Mouse (Mus musculus): ENCODE results near the gene B4galt5. TPM values are rescaled to one million over a fixed set of nuclear protein-coding genes. Genes with fewer than 3 reads are reported as not detected.

Gene B4galt5
- total and polyA plus RNA-seq, 2 experiments from 2014 or later, result 6.5 to 24.2 TPM

- Histone ChIP-seq H3K27ac (ENCODE audit: low read depth) (peak overlapping the region; percentile 71), H3K27me3 (ENCODE audit: control insufficient read depth, insufficient read depth, low read length) (no peaks in the 10 kb centered on the region), H3K4me3 (ENCODE audit: low read depth, low read length) (no peak overlapping the region), H3K9ac (replicated peaks; ENCODE audit: low read depth, low read length) (no peak overlapping the region), H3K4me2 (ENCODE audit: low read depth, low read length) (no peak overlapping the region), H3K4me1 (ENCODE audit: control insufficient read depth, insufficient read depth) (peaks cover 18% of the 10 kb centered on the region), H3K36me3 (replicated peaks; ENCODE audit: control insufficient read depth, insufficient read depth, low read length) (no peaks in the 10 kb centered on the region), H3K9me3 (replicated peaks; ENCODE audit: control insufficient read depth, low read length) (no peaks in the 10 kb centered on the region)
- DNase-seq (ENCODE audit: low spot score), result peak; percentile 89
- WGBS, result 11% methylated on average over 13 of the region's 13 CpGs
- TF ChIP-seq CTCF (IDR thresholded peaks at IDR 0.05; ENCODE audit: low read depth) (no peak), EP300 (IDR thresholded peaks at IDR 0.05; ENCODE audit: low read depth) (peak; percentile 69; the same call in 1 of the 2 replicates)
- peak; percentile 85 for ATAC-seq (ENCODE audit: insufficient read depth, low read depth)
Measured at GRCm38 (mm10) chr2:167383666-167384083, 34.7 kb upstream of the B4galt5 start.

GRCm38 (mm10) chr2:167382389-167382788 is 33.4 kb upstream of the B4galt5 start:
- Histone ChIP-seq H3K9me3 (replicated peaks; ENCODE audit: control insufficient read depth, low read length) (no peaks in the 10 kb centered on the region), H3K9ac (replicated peaks; ENCODE audit: low read depth, low read length) (no peak overlapping the region), H3K4me2 (ENCODE audit: low read depth, low read length) (no peak overlapping the region), H3K36me3 (replicated peaks; ENCODE audit: control insufficient read depth, insufficient read depth, low read length) (no peaks in the 10 kb centered on the region), H3K27ac (ENCODE audit: low read depth) (no peak overlapping the region), H3K27me3 (ENCODE audit: control insufficient read depth, insufficient read depth, low read length) (no peaks in the 10 kb centered on the region), H3K4me1 (ENCODE audit: control insufficient read depth, insufficient read depth) (peaks cover 18% of the 10 kb centered on the region), H3K4me3 (ENCODE audit: low read depth, low read length) (no peak overlapping the region)
- DNase-seq (ENCODE audit: low spot score) (no peak), ATAC-seq (ENCODE audit: insufficient read depth, low read depth) (no peak)
- WGBS, result 93% methylated on average over 7 of the region's 7 CpGs
- TF ChIP-seq CTCF (IDR thresholded peaks at IDR 0.05; ENCODE audit: low read depth) (no peak), EP300 (IDR thresholded peaks at IDR 0.05; ENCODE audit: low read depth) (no peak)

DNA sequence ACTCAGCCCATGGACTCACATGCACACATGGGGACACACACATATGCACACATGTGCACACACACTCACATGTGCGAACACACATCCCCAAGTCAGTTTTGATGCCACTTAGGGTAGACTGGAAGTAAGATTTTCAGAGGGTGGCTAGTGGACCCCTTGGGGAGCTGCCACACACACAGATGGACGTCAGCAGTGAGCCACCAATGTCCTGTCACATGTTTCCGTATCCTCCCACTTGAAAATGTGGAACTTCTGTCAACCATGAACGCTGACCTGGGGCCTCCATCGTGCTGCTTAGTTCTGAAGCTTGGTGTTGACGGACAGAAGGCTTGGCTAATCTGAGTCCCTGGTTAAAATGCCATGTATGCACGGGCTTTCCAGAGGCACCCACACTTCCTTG is 32.6 kb upstream of the B4galt5 start:
- peaks cover 19% of the 10 kb centered on the region for H3K4me1 ChIP-seq (ENCODE audit: control insufficient read depth, insufficient read depth)
- no peak overlapping the region for H3K27ac ChIP-seq (ENCODE audit: low read depth)
- no peak overlapping the region for H3K4me3 ChIP-seq (ENCODE audit: low read depth, low read length)
- ATAC-seq (ENCODE audit: insufficient read depth, low read depth), result no peak
- H3K9ac ChIP-seq (replicated peaks; ENCODE audit: low read depth, low read length), result no peak overlapping the region
- H3K27me3 ChIP-seq (ENCODE audit: control insufficient read depth, insufficient read depth, low read length), result no peaks in the 10 kb centered on the region
- no peaks in the 10 kb centered on the region for H3K36me3 ChIP-seq (replicated peaks; ENCODE audit: control insufficient read depth, insufficient read depth, low read length)
- H3K4me2 ChIP-seq (ENCODE audit: low read depth, low read length), result no peak overlapping the region
- TF ChIP-seq CTCF (IDR thresholded peaks at IDR 0.05; ENCODE audit: low read depth) (no peak), EP300 (IDR thresholded peaks at IDR 0.05; ENCODE audit: low read depth) (no peak)
- H3K9me3 ChIP-seq (replicated peaks; ENCODE audit: control insufficient read depth, low read length), result no peaks in the 10 kb centered on the region
- WGBS, result 57% methylated on average over 7 of the region's 7 CpGs
- DNase-seq (ENCODE audit: low spot score), result no peak

DNA sequence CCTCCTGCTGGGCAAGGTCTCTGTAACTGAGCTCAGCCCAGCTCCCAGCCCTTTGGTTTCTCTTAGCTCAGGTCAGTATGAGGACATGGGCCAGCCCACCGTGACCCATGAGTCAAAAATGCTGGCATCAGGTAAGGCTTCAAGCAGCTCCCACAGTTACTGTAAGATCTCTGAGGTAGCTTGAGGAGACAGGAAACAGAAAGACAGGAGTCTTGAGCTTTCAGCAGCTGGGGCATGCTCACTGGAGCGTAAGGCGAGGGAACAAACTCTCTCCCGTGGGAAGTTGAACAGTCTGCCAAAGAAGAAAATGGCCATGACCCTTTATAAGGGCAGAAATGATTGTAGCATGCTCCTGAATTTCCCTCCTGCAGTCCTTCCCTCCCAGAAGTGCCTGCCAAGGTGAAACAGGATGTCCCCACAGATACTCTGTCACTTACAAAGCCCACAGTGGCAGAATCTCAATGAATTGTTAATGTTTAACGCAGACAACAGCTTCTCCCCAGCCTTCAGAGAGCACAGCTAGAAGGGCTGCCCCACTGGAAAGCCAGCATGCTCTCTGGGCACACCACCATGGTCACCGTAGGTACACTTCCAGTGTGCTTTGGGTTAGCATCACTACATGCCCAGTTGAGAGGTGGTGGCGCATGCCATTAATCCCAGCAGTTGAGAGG is 31.8 kb upstream of the B4galt5 start:
- no peak for ATAC-seq (ENCODE audit: insufficient read depth, low read depth)
- H3K4me3 ChIP-seq (ENCODE audit: low read depth, low read length), result no peak overlapping the region
- no peaks in the 10 kb centered on the region for H3K9me3 ChIP-seq (replicated peaks; ENCODE audit: control insufficient read depth, low read length)
- DNase-seq (ENCODE audit: low spot score), result no peak
- H3K27me3 ChIP-seq (ENCODE audit: control insufficient read depth, insufficient read depth, low read length), result no peaks in the 10 kb centered on the region
- H3K4me1 ChIP-seq (ENCODE audit: control insufficient read depth, insufficient read depth), result peaks cover 27% of the 10 kb centered on the region
- 52% methylated on average over 7 of the region's 7 CpGs for WGBS
- H3K4me2 ChIP-seq (ENCODE audit: low read depth, low read length), result no peak overlapping the region
- TF ChIP-seq EP300 (IDR thresholded peaks at IDR 0.05; ENCODE audit: low read depth) (no peak), CTCF (IDR thresholded peaks at IDR 0.05; ENCODE audit: low read depth) (no peak)
- no peaks in the 10 kb centered on the region for H3K36me3 ChIP-seq (replicated peaks; ENCODE audit: control insufficient read depth, insufficient read depth, low read length)
- H3K27ac ChIP-seq (ENCODE audit: low read depth), result no peak overlapping the region
- no peak overlapping the region for H3K9ac ChIP-seq (replicated peaks; ENCODE audit: low read depth, low read length)

DNA sequence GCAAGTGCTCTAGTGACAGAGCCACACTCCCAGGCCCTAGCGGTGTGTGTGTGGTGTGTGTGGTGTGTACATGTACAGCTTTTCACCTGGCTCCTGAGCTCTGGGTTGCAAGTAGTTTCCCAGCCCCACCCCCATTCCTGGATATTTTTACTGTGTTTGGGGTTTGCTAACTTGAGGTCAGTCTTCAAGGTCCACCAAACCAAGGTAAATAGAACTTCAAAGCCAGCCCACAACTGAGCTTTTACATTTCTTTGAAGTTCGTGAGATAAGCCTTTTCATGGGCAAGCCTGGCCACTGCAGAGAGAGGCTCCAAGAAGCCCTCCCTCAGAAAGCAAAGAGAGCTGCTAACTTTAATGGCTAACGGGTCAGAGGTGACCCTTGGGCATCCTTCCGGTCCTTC is 30.0 kb upstream of the B4galt5 start:
- no peaks in the 10 kb centered on the region for H3K27me3 ChIP-seq (ENCODE audit: control insufficient read depth, insufficient read depth, low read length)
- ATAC-seq (ENCODE audit: insufficient read depth, low read depth) (no peak), DNase-seq (ENCODE audit: low spot score) (no peak)
- no peak overlapping the region for H3K27ac ChIP-seq (ENCODE audit: low read depth)
- peaks cover 25% of the 10 kb centered on the region; the same call in 1 of the 2 replicates for H3K4me1 ChIP-seq (ENCODE audit: control insufficient read depth, insufficient read depth)
- no peaks in the 10 kb centered on the region for H3K36me3 ChIP-seq (replicated peaks; ENCODE audit: control insufficient read depth, insufficient read depth, low read length)
- H3K4me2 ChIP-seq (ENCODE audit: low read depth, low read length), result no peak overlapping the region
- WGBS, result 56% methylated on average over 4 of the region's 4 CpGs
- no peak overlapping the region for H3K4me3 ChIP-seq (ENCODE audit: low read depth, low read length)
- no peak overlapping the region for H3K9ac ChIP-seq (replicated peaks; ENCODE audit: low read depth, low read length)
- TF ChIP-seq EP300 (IDR thresholded peaks at IDR 0.05; ENCODE audit: low read depth) (no peak), CTCF (IDR thresholded peaks at IDR 0.05; ENCODE audit: low read depth) (no peak)
- no peaks in the 10 kb centered on the region for H3K9me3 ChIP-seq (replicated peaks; ENCODE audit: control insufficient read depth, low read length)

DNA sequence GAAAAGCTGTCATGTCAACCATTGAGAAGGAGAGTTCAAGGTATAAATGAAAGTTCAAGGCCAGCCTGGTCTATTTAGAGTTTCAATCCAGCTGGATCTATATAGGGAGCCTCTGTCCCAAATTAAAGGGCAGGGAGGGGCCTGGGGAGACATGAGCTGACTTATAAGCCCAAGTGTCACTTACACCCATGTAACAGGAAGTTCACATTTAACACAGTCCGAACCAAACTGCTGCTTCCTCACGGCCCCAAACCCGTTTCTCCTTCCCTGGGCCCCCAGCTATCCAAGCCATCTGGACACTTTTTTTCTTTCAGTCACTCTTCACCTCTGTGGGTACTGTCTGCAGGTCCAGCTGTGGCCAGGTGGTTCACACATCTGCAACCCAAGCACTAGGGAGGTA is 28.7 kb upstream of the B4galt5 start:
- TF ChIP-seq EP300 (IDR thresholded peaks at IDR 0.05; ENCODE audit: low read depth), result no peak
- TF ChIP-seq CTCF (IDR thresholded peaks at IDR 0.05; ENCODE audit: low read depth), result no peak
- H3K9ac ChIP-seq (replicated peaks; ENCODE audit: low read depth, low read length), result no peak overlapping the region
- no peak for DNase-seq (ENCODE audit: low spot score)
- ATAC-seq (ENCODE audit: insufficient read depth, low read depth), result no peak
- 48% methylated on average over 3 of the region's 3 CpGs for WGBS
- no peak overlapping the region for H3K4me3 ChIP-seq (ENCODE audit: low read depth, low read length)
- no peaks in the 10 kb centered on the region for H3K36me3 ChIP-seq (replicated peaks; ENCODE audit: control insufficient read depth, insufficient read depth, low read length)
- H3K4me2 ChIP-seq (ENCODE audit: low read depth, low read length), result no peak overlapping the region
- H3K27me3 ChIP-seq (ENCODE audit: control insufficient read depth, insufficient read depth, low read length), result no peaks in the 10 kb centered on the region
- H3K4me1 ChIP-seq (ENCODE audit: control insufficient read depth, insufficient read depth), result peaks cover 30% of the 10 kb centered on the region
- no peak overlapping the region for H3K27ac ChIP-seq (ENCODE audit: low read depth)
- no peaks in the 10 kb centered on the region for H3K9me3 ChIP-seq (replicated peaks; ENCODE audit: control insufficient read depth, low read length)

Data from heart, postnatal 0 days (tissue).